Mouse (Mus musculus) regulatory T cell (primary cell): ENCODE results near the gene Thra.
"Not testable (repeated sequence)": the region's sequence is repeated elsewhere in the genome, so short reads cannot be mapped to it uniquely, and the experiment has no call there.

ENCODE experiments used
- in situ Hi-C: fragments of 300-600 bp; cut with MboI, MseI; formaldehyde crosslinking; loops from one replicate; pipeline ENCODE4 v1.15.1; 2025; ENCODE audit warnings: high pct_unique_total_duplicates

The Thra gene

DNA sequence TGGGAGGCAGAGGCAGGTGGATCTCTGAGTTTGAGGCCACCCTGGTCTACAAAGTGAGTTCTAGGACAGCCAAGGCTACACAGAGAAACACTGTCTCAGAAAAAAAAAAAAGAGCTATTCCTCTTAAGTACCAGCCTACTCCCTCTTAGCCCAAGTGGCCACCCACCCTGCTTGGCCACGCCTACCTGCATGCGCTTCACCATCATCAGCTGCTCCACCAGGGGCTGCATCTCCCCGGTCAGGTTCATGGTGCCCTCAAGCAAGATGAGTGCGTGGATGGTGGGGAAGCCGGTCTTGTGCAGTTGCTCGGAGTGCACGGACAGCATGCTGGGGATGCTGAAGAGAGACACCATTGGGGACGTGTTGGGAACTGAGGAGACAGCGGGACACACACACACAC lies 24.5 kb upstream of the Thra start:
- in situ Hi-C loops = loop anchor here (5.0 kb wide), 1 partner anchor 71 kb away; no protein-coding TSS in a partner anchor

DNA sequence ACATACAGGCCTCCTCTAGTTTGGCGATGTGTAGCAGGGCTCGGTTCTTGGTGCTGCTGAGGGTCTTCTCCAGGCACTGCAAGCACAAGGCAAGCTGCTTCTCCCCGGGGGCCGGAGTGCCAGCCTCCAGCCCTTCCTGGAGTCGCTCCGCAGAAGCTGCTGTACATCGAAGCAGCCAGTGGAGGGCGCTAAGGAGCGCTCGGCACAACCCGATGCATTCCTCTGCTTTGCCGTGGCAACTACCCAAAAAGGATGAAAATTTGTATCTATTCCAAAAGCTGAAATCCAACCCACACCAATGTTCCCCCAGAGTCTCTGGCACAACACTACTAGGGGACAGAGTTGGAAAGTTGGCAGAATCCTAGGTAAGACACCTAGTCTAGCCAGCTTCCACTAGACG lies 22.5 kb upstream of the Thra start:
- in situ Hi-C loops = loop anchor here (5.0 kb wide), 1 partner anchor 69 kb away; no protein-coding TSS in a partner anchor

DNA sequence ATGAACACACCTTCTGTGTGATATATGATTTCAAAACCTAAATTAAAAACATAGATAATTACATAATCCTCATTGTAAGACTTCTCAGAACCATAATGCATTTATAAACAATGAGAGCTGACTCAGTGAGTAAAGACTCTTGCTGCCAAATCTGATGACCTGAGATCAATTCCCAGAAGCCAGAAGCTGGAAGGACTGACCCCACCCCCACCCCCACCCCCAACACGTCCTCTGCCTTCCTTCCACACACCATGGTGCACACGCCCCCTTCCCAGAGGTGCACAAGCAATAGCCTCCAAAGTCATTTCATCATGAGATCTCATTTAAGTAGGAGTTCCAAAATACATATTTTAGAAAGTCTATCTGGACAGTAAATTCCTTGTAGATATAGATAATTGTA lies 19.7 kb upstream of the Thra start:
- in situ Hi-C loops = no loop called here

DNA sequence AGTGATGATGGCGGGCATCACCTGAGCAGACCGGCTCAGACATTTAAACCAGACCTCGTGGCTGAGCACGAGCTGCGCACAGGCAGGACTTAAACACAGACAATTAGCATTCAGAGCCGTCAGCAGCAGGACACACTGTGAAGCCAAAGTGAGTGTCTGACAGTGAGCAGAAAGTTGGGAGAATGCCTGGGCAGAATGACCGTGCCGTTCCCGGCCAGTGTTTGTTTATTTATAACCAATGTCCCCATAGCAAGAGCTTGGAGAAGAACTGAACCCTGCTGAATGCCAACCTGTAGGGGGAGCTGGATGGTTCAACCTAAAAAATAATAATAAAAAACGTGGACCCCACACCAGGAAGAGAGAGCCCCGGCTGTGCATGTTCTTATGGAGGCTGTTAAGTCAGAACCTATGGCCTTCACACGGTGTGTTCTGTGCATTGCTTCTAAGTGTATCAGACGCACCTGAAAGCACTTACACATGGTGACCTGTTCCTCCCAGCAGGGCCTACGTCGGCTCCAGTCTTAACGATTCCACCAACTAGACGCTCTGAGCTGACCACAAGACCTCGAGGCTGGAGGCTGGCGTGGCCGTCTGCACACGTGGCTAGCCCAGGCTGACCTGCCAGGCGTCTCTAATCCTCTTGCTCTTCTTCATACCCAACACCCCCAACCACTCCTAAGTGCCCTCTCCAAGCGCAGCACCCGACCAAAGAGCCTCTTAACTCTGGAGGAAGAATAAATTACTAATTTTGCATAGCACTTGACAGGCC lies 18.8 kb upstream of the Thra start:
- in situ Hi-C loops = no loop called here

DNA sequence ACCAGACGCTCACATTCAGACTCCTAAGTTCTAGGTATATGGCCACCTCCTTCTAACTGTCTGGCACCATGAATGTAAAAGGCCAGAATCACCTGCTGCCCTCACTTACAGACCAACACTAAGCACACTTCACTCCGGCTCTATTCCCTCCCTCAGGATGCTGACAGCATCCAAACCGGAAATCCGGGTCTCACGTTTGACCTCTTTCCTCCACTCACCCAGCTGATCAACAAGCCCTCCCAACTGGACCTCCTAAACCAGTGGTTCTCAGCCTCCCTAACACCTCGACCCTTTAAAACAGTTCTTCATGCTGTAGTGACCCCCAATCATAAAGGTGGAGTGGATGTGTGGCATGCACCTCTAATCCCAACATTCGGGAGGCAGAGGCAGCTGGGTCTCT lies 17.3 kb upstream of the Thra start:
- in situ Hi-C loops = no loop called here

DNA sequence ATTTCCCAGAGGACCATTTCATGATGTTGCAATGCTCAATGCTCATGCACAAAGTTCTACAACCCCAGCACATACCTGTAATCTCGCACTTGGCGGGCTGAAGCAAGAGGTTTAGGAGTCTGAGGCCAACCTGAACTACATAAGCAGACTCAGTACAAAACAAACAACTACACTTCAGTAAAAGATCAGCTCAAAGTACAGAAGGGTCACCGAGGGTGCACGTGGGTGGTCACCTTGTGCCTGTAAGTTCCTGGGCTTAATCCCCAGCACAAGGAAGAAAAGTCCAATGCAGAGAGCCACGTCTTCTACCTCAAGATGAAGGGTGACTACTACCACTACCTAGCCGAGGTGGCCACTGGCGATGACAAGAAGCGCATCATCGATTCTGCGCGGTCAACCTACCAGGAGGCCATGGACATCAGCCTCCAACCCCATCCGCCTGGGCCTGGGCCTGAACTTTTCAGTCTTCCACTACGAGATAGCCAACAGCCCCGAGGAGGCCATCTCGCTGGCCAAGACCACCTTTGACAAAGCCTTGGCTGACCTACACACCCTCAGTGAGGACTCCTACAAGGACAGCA lies 14.4 kb upstream of the Thra start:
- in situ Hi-C loops = no loop called here

DNA sequence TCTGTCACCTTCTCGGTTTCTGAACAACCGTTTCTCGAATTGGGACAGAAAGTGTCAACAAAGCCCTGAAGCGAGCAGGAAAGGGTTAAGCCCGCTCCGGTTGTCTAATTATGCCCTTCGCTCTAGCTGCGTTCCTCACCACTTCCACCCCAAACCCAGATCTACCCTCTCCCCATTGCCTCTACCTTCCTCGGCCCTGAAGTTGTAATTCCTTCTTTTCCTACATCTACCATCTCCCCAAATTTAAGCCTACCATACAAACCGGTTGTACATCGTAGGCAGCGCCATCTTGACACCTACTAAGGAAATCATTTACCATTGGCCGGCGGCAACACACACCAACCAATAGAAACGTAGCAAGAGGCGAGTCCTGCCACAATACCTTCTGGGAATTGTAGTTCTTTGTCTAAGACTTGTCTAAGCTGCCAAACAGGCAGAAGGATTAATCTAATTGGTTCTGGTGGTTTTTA lies 11.3 kb upstream of the Thra start, which contains the start of gene Med24:
Med24 (minus strand) TSS at position 317 of the 470 bp plus-strand sequence.
- in situ Hi-C loops = no loop called here

DNA sequence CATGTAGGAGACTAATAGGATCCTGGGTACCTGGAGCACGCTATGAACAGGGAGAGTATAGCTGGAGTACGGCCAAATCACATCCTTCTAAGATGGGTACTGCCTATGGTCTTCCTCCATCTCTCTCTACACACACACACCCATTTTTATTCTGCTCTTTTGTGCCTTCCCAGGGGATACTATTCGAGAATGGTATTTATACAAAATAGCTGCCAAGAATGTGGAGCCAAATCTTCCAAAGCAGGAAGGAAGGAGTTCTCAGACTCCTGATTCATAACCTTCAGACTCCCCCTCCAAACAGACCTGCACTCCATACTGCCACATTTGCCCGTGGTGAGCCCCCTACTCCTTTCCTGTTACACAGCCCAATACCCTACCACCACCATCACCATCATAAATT lies 9.7 kb upstream of the Thra start:
- in situ Hi-C loops = no loop called here

DNA sequence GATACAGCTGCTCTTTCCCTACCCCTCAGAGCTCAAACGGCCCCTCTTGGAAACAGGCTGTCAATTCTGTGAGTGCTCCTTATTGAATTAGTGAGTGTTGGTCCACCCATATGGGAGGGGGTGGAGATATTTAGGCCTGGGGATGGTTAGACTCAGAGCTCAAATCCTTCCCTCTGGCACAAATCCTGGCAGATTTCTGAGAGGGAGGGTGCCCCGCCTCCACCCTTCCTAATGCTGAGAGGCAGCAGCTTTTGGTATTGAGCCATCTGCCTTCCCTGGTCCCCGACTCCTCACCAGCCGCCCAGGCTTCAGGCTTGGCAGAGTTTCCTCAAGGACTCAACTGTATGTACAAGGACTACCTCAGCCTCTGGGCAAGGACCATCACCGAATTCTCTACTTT lies 9.3 kb upstream of the Thra start:
- in situ Hi-C loops = no loop called here

DNA sequence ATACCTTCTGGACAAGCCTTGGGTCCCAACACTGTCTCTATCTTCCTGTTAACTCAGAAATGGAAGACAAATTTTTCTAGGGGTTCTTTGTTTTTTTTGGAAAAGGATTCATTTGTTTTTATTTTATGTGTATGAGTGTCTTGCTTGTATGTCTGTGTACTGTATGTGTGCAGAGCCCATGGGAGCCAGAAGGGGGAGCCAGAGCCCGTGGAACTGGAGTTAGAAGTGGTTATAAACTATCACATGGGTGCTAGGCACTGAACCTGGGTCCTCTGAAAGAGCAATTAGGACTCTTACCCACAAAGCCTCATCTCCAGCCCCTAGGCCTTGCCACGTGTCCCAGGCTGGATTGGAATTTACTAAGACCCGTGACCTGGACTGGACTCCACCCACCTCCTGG lies 6.4 kb upstream of the Thra start:
- in situ Hi-C loops = no loop called here

DNA sequence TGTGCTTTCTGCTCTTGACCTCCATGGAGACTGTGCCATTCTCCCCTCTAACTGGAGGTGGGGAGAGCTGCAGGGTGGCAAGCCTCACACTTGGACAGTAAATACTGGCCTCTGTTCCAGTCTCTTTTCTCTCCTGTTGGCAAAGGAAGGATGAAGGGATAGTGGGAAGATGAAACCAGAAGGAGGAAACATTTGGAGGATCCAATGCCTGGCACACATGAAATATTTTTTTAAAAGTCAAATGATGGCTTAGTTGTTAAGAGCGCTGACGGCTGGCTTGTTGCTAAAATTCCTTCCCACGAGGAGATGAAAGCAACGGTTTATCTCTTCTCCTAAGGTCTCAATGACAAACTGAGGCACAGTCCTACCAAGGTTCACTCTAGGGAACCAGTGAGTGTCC lies 5.3 kb upstream of the Thra start:
- in situ Hi-C loops = no loop called here

DNA sequence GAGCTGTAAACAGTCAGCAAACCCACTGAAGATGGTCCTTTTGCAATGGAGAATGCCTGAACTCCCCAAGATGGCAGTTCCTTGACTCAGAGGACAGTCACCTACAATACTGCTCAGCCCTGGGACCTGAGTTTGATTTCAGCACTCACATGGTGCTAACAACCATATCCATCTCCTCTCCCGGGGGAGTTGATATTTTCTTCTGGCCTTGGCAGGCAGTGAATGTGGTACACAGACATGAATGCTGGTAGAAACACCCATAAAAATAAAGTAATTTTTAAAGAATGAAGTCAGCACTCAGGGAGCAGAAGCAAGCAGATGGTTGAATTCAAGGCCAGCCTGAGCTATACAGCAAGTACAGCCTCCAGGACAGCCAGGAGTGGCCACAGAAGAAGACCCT lies 4.3 kb upstream of the Thra start:
- in situ Hi-C loops = no loop called here

DNA sequence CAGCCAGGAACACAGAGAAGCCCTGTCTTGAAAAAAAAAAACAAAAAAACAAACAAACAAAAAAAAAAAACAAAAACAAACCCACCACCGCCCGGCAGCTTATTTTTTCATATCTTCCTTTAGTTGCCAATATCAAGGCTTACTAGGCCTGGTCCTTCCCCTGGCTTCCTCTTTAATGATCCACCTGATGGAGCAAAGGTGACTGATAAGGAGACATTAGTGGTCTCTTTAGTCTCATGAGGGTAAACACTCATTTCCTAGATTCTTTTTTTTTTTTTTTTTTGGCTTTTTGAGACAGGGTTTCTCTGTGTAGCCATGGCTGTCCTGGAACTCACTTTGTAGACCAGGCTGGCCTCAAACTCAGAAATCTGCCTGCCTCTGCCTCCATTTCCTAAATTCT lies 3.2 kb upstream of the Thra start:
- in situ Hi-C loops = not testable (repeated sequence)

DNA sequence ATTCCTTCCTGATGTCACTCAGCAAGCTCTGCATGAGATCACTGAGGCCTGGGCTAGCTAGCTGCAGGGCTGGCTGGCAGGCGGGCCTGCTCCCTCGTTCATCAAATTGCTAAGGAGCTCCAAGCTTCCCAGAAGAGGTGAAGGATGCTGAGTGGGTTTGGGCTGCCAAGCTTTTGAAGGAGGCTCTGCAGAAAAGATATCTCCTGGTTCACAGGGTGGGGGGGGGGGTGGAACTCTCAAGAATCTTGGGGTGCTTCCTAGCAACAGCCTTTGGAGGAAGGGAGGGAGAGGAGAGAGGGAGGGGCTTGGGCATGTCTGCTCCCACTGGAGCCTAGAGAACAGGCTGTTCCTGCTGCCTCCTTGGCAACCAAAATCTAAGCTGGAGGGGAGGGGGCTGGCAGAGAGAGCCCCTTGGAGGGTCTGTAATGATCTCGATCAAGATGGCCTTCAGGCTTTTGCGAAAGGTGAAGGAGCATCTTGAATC lies 2.0 kb upstream of the Thra start:
- in situ Hi-C loops = no loop called here

DNA sequence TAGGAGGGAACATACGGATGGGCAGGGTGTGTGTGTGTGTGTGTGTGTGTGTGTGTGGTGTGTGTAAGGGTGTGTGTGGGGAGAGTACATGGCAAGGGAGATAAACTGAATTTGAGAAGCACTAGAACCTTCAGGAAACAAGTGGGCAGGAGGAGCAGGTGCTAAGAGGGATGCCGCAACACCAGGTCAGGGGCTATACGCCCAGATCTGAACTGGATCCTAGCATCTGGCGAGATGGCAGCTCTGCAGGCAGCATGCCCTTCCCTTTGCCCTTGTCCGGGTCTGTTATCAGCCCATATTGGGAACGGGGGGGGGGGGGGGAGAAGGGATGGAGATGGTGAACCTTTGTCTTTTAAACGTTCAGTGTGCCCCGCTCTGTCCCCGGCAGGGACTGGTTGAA lies 1.5 kb upstream of the Thra start:
- in situ Hi-C loops = no loop called here

DNA sequence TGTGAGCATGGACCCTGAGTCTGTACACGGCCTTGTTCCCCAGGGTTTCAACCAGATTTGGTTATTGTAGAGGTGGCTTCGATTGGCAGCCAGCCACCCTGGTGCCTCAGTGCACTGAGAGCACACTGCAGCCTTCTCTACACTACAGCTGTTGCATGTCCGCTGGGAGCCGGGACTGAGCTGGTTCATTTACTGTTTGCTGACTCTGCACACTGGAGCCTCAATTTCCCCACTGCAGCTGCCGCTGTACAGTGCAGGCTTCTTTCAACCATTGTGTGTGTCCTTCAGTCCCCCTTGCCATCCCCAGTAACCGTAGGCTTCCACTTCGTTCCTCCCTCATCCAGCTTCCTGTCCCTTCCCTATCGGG lies 429 bp upstream of the Thra start:
- in situ Hi-C loops = no loop called here

DNA sequence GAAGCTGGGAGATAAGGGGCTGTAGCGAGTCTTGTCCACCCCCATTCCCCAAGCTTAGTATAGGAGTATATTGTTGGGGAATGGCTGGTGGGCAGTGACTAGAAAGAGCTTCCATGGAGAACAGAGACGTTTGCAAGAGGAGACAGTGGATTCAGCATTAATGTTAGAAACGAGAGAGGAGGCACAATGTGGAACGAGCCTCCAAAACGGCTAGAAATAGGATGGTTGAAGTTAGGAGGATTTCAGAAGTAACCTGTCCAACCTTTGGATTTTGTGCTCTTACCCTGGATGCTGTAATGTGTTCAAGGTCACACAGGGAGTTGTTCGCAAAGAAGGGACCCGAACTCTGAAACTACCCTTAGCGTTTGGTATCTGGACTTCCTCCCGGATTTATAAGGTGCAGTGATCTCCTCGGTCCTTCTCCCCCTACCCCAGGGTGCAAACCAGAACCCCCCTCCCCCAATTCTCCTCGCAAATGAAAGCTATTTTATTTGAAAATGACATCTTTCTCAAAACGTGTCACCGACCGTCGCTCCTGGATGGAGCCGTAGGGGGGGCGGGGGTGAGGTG lies 698 bp downstream of the Thra start:
- in situ Hi-C loops = no loop called here

DNA sequence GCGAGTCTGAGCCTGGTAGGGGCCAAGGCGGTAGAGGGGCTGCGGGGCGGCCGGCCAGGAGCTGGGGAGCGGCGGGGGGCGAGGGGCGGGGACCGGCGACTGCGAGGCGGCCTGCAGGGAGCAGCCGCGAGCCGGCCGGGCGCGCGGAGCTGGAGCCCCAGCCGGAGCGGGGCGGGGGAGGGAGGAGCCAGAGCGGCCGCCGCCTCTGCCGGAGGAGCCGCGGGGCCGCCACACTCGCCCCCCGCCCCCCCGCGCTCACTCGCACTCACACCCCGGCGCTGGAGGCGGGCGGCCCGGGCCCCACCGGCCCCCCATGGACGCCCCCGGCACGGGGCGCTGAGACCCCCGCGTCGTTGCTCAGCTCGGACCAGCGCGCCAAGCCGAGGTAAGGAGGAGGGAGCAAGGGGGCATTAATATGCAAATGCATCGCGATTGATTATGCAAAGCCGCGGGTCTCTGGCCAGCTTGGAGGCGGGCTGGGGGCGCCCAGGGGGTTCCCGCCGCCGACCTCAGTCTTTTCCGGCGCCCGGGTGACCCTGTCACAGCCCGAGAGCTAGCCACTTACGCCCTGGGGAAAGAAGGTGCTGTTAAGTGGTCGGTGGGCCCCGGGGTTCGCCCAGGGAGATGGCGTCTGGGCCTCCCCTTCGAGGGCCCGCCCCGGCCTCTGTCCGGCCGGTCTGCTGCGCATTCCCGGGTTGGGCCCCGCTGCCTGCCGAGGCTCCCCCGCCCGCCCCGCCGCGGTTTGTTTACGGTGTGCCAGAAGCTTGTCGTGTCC lies 1.4 kb downstream of the Thra start:
- in situ Hi-C loops = no loop called here

DNA sequence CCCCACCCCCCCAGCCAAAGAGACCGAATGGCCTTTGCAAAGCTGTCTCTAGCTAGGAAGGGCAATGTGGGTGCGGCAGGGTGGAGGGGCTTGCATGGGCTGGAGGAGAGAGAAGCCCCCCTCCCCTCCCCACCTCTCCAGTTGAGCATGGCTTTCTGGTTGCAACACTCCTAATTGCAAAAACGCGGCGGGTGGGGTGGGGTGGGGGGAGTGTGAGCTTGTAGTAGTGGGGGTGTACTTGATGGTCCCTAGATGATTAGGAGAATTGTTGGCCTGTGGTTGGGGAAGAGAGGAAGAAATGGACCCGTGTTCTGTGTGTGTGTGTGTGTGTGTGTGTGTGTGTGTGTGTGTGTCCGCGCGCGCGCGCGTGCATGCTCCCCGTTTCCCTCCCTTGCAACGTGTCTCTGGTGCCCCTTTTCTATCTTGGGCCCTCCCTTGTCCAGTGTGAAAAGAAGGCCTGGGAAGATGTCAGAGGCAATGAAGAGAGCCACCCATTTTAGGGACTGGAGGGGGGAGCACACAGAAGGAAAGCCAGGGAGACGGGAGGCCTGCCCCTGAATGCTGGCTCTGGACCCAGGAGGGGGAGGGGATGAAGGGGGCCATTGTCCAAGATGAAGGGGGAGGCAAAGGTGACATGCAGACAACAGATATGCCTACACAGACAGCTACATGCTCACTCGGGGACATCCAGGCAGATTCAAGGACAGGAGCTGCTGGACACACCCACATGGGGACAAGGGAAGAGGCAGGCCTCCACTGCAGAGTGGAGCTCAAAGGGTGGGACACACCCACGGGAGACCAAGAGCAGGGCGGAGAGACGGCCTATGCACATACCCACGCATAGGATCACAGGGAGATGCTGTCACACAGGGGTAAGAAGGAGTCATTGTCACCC lies 2.2 kb downstream of the Thra start:
- in situ Hi-C loops = no loop called here

DNA sequence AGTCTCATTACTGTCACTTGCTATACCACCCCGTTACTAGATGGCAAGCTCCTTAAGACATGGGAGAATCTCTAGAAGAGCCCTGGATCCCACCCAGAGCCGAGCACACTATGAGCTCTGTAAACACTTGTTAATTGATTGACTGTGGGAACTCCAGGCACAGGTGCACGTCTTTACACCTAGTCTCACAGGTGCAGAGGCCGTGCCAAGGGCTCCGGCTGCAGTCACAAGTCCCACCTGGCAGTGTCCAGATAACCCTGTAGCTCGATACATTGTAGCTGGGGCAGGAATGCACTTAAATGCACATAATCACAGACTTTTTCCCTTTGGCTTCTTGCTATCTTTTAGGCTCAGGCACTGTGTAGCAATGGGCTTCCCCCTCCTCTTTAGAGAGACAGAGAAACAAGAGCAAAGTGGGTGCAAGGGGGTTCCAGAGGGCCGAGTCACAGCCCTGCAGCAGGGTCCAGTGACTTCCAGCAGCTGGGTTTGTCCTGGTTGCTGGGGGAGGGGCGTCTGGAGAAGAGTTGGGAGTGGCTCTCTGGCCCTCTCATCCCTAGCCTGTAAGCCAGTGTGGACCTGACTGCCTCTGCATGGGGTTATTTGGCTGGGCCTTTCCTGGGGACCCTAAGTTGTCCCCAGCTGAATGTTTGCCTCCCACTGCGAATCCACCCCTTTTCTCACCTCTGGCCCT lies 3.4 kb downstream of the Thra start:
- in situ Hi-C loops = no loop called here
